Mouse (Mus musculus) forebrain, embryonic 16.5 days (tissue): ENCODE measurements around the gene Frmd4a. TPM values are rescaled to one million over a fixed set of nuclear protein-coding genes. Genes with fewer than 3 reads are reported as not detected.
A peak's percentile ranks its signal among the peaks of the same experiment; 100 is the strongest.

Source experiments
- ATAC-seq: fragments of 200-750 bp; cut with Nextera tagmentation; 2 replicates; pipeline ENCODE4 v1.8.0; 2017; ENCODE audit warnings: mild to moderate bottlenecking, moderate library complexity
- H3K27ac ChIP-seq: fragments of 300-500 bp; sonication (generic); 2 replicates; pipeline ENCODE4 v1.5.1; 2014; ENCODE audit warnings: low read length, control low read depth
- H3K27me3 ChIP-seq: fragments of 300-500 bp; sonication (generic); replicated peaks from 2 replicates; pipeline ENCODE4 v1.6.1; 2014; ENCODE audit warnings: low read length; ENCODE audit not compliant: control insufficient read depth, insufficient read depth
- H3K36me3 ChIP-seq: fragments of 300-500 bp; sonication (generic); 2 replicates; pipeline ENCODE4 v1.6.1; 2014; ENCODE audit not compliant: control insufficient read depth, insufficient read depth
- H3K4me1 ChIP-seq: fragments of 300-500 bp; sonication (generic); replicated peaks from 2 replicates; pipeline ENCODE4 v1.6.1; 2014; ENCODE audit warnings: low read length; ENCODE audit not compliant: control insufficient read depth, insufficient read depth
- H3K4me2 ChIP-seq: fragments of 300-500 bp; sonication (generic); 2 replicates; pipeline ENCODE4 v1.6.1; 2014; ENCODE audit warnings: mild to moderate bottlenecking, low read length, control low read depth
- H3K4me3 ChIP-seq: fragments of 300-500 bp; sonication (generic); replicated peaks from 2 replicates; pipeline ENCODE4 v1.5.1; 2014; ENCODE audit warnings: mild to moderate bottlenecking, low read length, control low read depth
- H3K9ac ChIP-seq: fragments of 300-500 bp; sonication (generic); replicated peaks from 2 replicates; pipeline ENCODE4 v1.6.1; 2014; ENCODE audit warnings: low read depth, low read length, control low read depth
- H3K9me3 ChIP-seq: fragments of 300-500 bp; sonication (generic); 2 replicates; pipeline ENCODE4 v1.6.1; 2016; ENCODE audit warnings: low read length; ENCODE audit not compliant: control insufficient read depth
- whole genome bisulfite sequencing: fragments of 180-500 bp; shearing (Covaris S2); extraction: QIAGEN DNeasy Blood & Tissue Kit; methylation state at CpG from one replicate; pipeline ENCODE4 v1.1.7; 2014; 5-methylcytosine and 5-hydroxymethylcytosine counted together
- polyA plus RNA-seq: library from polyadenylated mRNA; unstranded; fragments of >200 nt; fragmentation: Nextera tagmentation; extraction: Ambion mirVana; gene quantifications from 2 replicates; pipeline ENCODE4 v1.2.1, GENCODE M21; 2015

The Frmd4a gene
- polyA plus RNA-seq, 1 experiment from 2014 or later: 97.9 TPM

DNA sequence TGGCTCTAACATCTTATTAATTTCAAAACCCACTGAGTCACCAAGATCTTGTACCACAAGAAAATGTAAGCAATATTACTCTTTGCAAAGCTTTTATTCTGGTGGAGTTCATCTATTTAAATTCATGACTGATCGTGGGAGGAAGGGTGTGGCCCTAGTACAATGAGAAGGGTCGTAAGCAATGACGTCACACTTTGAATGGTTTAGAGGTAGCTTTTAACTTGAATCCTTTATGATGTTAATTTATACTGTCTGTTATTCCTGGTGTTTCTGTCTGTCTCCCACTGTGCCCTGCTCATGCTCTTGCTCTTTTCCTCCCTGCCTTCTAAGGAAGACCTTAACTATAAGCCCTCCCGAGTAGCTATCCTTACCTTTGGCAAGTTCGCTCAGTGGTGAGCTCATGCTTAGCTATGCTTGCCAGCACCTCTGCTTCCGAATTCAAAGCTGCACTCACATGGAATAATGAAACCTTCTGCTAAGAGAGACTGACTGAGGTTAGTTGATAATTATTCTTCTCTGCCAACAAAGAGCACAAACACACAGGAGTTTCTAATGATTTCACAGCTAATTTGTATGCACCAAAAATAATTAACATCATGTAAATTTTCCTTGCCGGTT, 95.9 kb downstream of the Frmd4a start:
- peak overlapping the region; percentile 7; the same call in 1 of the 2 replicates for H3K27ac ChIP-seq
- H3K4me2 ChIP-seq: no peak overlapping the region
- H3K36me3 ChIP-seq: no peaks in the 10 kb centered on the region
- H3K4me3 ChIP-seq: no peak overlapping the region
- H3K9ac ChIP-seq: no peak overlapping the region
- no peaks in the 10 kb centered on the region for H3K27me3 ChIP-seq
- peak; percentile 69 for ATAC-seq
- 14% methylated on average over 7 of the region's 7 CpGs for WGBS
- peaks cover 6% of the 10 kb centered on the region; the same call in 1 of the 2 replicates for H3K4me1 ChIP-seq
- no peaks in the 10 kb centered on the region for H3K9me3 ChIP-seq

DNA sequence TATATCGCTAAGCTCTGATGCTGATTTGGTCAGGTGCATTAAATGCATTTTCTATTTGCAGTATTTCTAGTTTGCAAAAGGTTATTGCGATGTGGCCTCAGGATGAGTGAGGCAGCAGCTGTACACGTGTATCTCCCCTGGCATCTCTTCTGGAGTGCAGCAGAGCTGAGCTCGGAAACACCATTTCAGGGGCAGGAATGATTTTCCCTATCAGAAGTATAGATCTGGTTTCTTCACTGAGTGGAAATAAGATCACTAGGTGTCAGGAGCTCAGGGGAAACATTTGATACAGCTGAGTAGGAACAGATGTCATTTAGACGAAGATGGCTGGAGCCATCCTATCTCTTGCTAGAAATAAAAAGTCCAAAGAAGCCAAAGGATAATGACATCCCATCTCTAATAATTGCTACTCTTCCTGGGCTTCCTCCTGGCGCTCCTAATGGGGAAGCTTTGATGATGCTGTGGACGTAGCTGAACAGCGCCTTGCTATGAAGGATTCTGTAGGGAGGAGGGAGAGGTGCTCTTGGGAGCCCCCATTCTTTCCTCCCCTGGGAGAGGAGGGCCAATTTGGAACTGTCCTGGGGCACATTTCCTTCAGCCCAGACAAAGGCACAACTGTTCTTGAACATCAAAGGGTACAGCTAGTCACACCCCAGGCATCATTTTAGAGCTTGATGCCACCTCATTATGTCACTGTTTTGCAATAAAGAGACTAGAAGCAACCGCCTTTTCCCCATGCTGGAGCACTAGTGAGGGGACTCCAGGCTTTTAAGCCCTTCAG, 102.4 kb downstream of the Frmd4a start:
- no peak overlapping the region for H3K4me3 ChIP-seq
- H3K9me3 ChIP-seq: no peaks in the 10 kb centered on the region
- H3K36me3 ChIP-seq: no peaks in the 10 kb centered on the region
- no peaks in the 10 kb centered on the region for H3K27me3 ChIP-seq
- H3K4me1 ChIP-seq: peaks cover 10% of the 10 kb centered on the region
- no peak overlapping the region for H3K9ac ChIP-seq
- H3K27ac ChIP-seq: peak overlapping the region; percentile 19; the same call in 1 of the 2 replicates
- ATAC-seq: peak; percentile 89
- no peak overlapping the region for H3K4me2 ChIP-seq
- WGBS: 34% methylated on average over 9 of the region's 9 CpGs

GRCm38 (mm10) chr2:4131216-4131615, 113.7 kb downstream of the Frmd4a start:
- Histone ChIP-seq H3K9ac (no peak overlapping the region), H3K9me3 (no peaks in the 10 kb centered on the region), H3K36me3 (no peaks in the 10 kb centered on the region), H3K4me1 (peaks cover 8% of the 10 kb centered on the region; the same call in 1 of the 2 replicates), H3K4me2 (no peak overlapping the region), H3K27me3 (no peaks in the 10 kb centered on the region), H3K4me3 (no peak overlapping the region), H3K27ac (no peak overlapping the region)
- WGBS: 90% methylated on average over 4 of the region's 4 CpGs
- no peak for ATAC-seq

DNA sequence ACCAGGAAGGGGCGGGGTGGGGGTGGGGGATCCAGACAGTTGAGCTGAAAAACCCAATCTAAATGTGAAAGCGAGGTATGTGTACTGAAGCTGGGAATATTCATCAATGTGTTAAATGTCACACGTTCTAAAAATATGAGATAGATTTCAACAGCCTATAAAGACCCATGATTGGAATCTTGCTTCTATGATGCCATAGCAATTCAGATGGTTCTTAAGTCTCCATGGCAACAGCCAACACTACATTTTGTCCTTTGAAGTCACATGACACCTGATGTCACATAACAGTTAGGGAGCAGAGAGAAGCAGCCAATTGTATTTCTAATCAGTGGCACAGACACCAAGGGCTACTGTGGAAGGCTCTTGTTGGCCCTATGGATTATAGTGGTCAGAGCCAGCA, 120.0 kb downstream of the Frmd4a start:
- Histone ChIP-seq H3K27ac (no peak overlapping the region), H3K9ac (no peak overlapping the region), H3K36me3 (no peaks in the 10 kb centered on the region), H3K27me3 (no peaks in the 10 kb centered on the region), H3K9me3 (no peaks in the 10 kb centered on the region), H3K4me1 (peaks cover 11% of the 10 kb centered on the region), H3K4me3 (no peak overlapping the region), H3K4me2 (no peak overlapping the region)
- peak; percentile 49 for ATAC-seq
- WGBS: 72% methylated on average over 3 of the region's 3 CpGs

DNA sequence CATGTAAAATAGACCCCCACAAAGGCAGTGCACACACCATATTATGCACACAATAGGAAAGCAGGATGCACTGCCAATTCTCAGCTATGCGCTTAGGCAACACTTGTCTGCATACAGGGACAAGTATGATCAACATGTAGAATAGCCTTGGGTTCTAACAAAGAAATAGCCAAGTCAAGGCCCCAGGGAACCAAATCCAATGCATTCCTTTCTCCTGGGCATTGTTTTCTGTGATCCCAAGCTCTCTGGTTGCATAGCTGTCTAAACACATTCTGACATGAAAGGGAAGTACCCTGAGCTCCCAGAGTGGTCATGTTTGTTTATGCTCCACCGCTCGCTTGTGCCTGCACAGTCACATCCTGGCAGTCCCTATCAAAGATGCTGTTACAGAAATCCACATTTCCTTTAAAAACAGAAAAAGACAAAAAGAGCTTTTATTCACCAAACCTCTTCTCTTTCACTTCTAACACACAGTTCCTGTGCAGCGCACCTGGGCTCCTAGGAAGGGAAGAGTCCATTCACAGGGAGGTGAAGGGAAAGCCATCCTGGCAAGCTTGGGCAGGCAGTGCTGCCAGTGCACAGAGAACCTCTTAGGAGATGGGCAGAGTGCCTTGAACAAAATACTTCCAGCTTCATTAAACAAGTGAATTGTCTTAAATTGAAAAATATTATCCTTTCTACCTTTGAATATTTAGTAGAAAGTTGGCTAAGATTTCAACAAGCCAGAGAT, 124.9 kb downstream of the Frmd4a start:
- ATAC-seq: no peak
- Histone ChIP-seq H3K4me3 (no peak overlapping the region), H3K9me3 (no peaks in the 10 kb centered on the region), H3K27me3 (no peaks in the 10 kb centered on the region), H3K4me2 (no peak overlapping the region), H3K27ac (no peak overlapping the region), H3K4me1 (peaks cover 4% of the 10 kb centered on the region; the same call in 1 of the 2 replicates), H3K36me3 (no peaks in the 10 kb centered on the region), H3K9ac (no peak overlapping the region)
- 29% methylated on average over 4 of the region's 4 CpGs for WGBS

- H3K4me3 ChIP-seq: no peak overlapping the region
- WGBS: 60% methylated on average over 4 of the region's 4 CpGs
- no peak overlapping the region for H3K27ac ChIP-seq
- H3K4me2 ChIP-seq: no peak overlapping the region
- no peaks in the 10 kb centered on the region for H3K27me3 ChIP-seq
- H3K9me3 ChIP-seq: no peaks in the 10 kb centered on the region
- no peaks in the 10 kb centered on the region for H3K36me3 ChIP-seq
- peaks cover 4% of the 10 kb centered on the region; the same call in 1 of the 2 replicates for H3K4me1 ChIP-seq
- no peak for ATAC-seq
- H3K9ac ChIP-seq: no peak overlapping the region
These were observed 126.9 kb downstream of the Frmd4a start for GRCm38 (mm10) chr2:4144424-4144823.

GRCm38 (mm10) chr2:4152521-4153040, 135.1 kb downstream of the Frmd4a start:
- WGBS: under 1% methylated on average over 14 of the region's 14 CpGs

GRCm38 (mm10) chr2:4153131-4153631, 135.7 kb downstream of the Frmd4a start:
- Histone ChIP-seq H3K4me2 (peak overlapping the region; percentile 67), H3K4me1 (peaks cover 22% of the 10 kb centered on the region), H3K9me3 (no peaks in the 10 kb centered on the region), H3K27me3 (no peaks in the 10 kb centered on the region), H3K36me3 (no peaks in the 10 kb centered on the region), H3K4me3 (peak overlapping the region; percentile 57), H3K27ac (peak overlapping the region; percentile 81), H3K9ac (peak overlapping the region; percentile 57)
- ATAC-seq: peak; percentile 59
- WGBS: under 1% methylated on average over 16 of the region's 16 CpGs

More at GRCm38 (mm10) chr2:4152521-4153040, 135.1 kb downstream of the Frmd4a start:
- H3K36me3 ChIP-seq: no peaks in the 10 kb centered on the region
- H3K4me3 ChIP-seq: peak overlapping the region; percentile 57
- H3K27ac ChIP-seq: peak overlapping the region; percentile 81
- peak overlapping the region; percentile 57 for H3K9ac ChIP-seq
- no peaks in the 10 kb centered on the region for H3K9me3 ChIP-seq
- H3K4me1 ChIP-seq: peaks cover 22% of the 10 kb centered on the region
- no peaks in the 10 kb centered on the region for H3K27me3 ChIP-seq
- ATAC-seq: peak; percentile 63
- peak overlapping the region; percentile 67 for H3K4me2 ChIP-seq
